Mouse (Mus musculus) testis, adult 10 weeks (tissue): ENCODE data around the gene Olfr1442. TPM values are rescaled to one million over a fixed set of nuclear protein-coding genes. Genes with fewer than 3 reads are reported as not detected.

Source experiments
- polyA plus RNA-seq: library from polyadenylated mRNA; stranded (reverse); fragments of 350-450 nt; fragmentation: Illumina TruSeq; extraction: RNeasy Lipid Tissue Mini Kit (QIAGEN cat#74804); gene quantifications from one replicate; pipeline ENCODE4 v1.2.3, GENCODE M21; 2014; ENCODE audit warnings: low read depth, low replicate concordance

Gene Olfr1442
- polyA plus RNA-seq = not detected

DNA sequence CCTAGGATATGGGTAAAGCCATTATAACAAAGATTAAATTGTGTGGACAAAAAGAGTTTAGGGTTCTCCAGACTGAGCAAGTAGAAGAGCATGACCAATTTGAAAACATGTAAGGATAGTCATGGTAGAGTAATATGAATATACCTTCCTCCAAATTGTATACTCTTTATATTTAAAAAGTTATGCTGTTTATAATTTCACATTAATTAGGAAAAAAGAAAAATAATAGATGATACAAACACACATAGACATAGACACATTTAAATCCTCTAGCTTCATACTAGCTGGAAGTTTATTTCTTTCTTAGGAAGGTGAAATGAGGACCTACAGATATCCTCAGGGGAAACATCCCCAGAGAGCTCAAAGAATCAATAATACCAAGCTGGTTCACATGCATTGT, at the start of gene Olfr1442:
Gene Olfr1442 (plus strand): TSS at position 301 of the 400 bp plus-strand sequence.

GRCm38 (mm10) chr19:12633176-12633575, 37.1 kb upstream of the Olfr1442 start, which contains the start of gene Glyat:
Glyat (plus strand) TSS chr19:12633308.

GRCm38 (mm10) chr19:12677812-12678211, 7.6 kb downstream of the Olfr1442 start, which contains the start of gene Olfr1443:
Olfr1443 (plus strand) TSS chr19:12678112.

DNA sequence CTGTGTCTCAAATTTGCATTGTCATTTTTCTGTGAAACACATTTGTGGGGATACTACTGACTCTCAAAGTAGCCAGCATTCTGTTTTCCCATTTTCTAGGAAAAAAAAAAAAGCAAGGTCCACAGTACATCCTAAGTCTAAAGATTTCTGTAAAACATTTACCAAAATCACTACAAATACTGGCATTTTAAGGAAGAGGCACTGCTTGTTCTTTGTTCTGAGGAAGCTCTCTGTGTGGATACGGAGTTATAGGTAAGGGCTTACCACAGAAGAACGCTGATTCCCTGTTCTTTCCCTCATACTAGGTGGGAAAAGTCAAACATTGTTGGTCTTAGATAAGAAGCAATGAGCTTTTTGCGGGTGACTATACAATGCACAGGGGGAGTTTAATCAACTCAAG, 25.4 kb downstream of the Olfr1442 start, which contains the start of gene Keg1:
Gene Keg1 (plus strand): TSS at position 197 of the 400 bp plus-strand sequence.

Other genes with a start within 250 kb of the Olfr1442 start
- 0.15 TPM for gene Pfpl, start 242.5 kb upstream of the Olfr1442 start, polyA plus RNA-seq
- gene Mpeg1, start 209.7 kb upstream of the Olfr1442 start, polyA plus RNA-seq = 17.7 TPM
- 10.8 TPM for gene Dtx4, start 169.0 kb upstream of the Olfr1442 start, polyA plus RNA-seq
- gene Fam111a, start 124.7 kb upstream of the Olfr1442 start, polyA plus RNA-seq = 1.2 TPM
- gene Gm4952, start 70.5 kb upstream of the Olfr1442 start, polyA plus RNA-seq = not detected
- 0.48 TPM for gene Glyat, start 37.1 kb upstream of the Olfr1442 start, polyA plus RNA-seq
- not detected for gene Olfr1443, start 7.7 kb downstream of the Olfr1442 start, polyA plus RNA-seq
- gene Keg1, start 25.3 kb downstream of the Olfr1442 start, polyA plus RNA-seq = 0.17 TPM
- gene Cntf, start 95.2 kb downstream of the Olfr1442 start, polyA plus RNA-seq = 4.7 TPM
- 230 TPM for gene Zfp91, start 125.7 kb downstream of the Olfr1442 start, polyA plus RNA-seq
- gene Lpxn, start 125.8 kb downstream of the Olfr1442 start, polyA plus RNA-seq = 24.7 TPM
- gene Gm5244, start 176.2 kb downstream of the Olfr1442 start, polyA plus RNA-seq = not detected
- 1.5 TPM for gene Olfr1444, start 186.8 kb downstream of the Olfr1442 start, polyA plus RNA-seq
- gene Olfr1445, start 213.4 kb downstream of the Olfr1442 start, polyA plus RNA-seq = 1.5 TPM
- gene Olfr1446, start 223.1 kb downstream of the Olfr1442 start, polyA plus RNA-seq = not detected
- not detected for gene Olfr1447, start 233.3 kb downstream of the Olfr1442 start, polyA plus RNA-seq